Mouse (Mus musculus): ENCODE results near the gene Map4. TPM values are rescaled to one million over a fixed set of nuclear protein-coding genes. Genes with fewer than 3 reads are reported as not detected.
"Not testable (repeated sequence)": the region's sequence is repeated elsewhere in the genome, so short reads cannot be mapped to it uniquely, and the experiment has no call there.

Gene Map4
- polyA plus RNA-seq, 1 experiment from 2014 or later = 180 TPM

DNA sequence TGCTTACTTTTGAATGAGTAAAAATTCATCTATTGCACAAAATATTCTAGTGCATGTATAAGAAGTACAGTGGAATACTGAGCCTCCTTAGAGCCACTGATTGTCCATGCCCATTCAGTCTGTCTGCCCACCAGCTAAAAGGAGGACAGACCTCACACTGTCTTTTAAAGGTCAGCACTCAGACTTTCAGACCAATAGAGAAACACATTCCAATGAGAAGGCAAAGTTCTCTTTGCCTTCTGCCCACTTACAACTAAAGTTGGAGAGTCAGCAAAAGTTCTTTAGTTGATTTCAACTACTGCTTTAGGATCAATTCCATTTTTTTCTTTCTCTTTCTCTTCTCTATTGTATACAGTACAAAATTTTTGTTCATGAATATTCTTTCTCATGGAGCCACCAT, 33.5 kb downstream of the Map4 start:
- ATAC-seq (ENCODE audit: low FRiP score) = no peak
- no peak overlapping the region for H3K9ac ChIP-seq (replicated peaks)
- 0 out of 2 replicates have a peak, but pooled peaks cover 4% of the 10 kb centered on the region for H3K4me1 ChIP-seq
- no peak overlapping the region for H3K27ac ChIP-seq (replicated peaks)
- no peaks in the 10 kb centered on the region for H3K9me3 ChIP-seq (replicated peaks)
- no peaks in the 10 kb centered on the region for H3K27me3 ChIP-seq (replicated peaks)
- H3K4me3 ChIP-seq (replicated peaks) = no peak overlapping the region
- H3K4me2 ChIP-seq = no peak overlapping the region
- H3K36me3 ChIP-seq = no peaks in the 10 kb centered on the region

DNA sequence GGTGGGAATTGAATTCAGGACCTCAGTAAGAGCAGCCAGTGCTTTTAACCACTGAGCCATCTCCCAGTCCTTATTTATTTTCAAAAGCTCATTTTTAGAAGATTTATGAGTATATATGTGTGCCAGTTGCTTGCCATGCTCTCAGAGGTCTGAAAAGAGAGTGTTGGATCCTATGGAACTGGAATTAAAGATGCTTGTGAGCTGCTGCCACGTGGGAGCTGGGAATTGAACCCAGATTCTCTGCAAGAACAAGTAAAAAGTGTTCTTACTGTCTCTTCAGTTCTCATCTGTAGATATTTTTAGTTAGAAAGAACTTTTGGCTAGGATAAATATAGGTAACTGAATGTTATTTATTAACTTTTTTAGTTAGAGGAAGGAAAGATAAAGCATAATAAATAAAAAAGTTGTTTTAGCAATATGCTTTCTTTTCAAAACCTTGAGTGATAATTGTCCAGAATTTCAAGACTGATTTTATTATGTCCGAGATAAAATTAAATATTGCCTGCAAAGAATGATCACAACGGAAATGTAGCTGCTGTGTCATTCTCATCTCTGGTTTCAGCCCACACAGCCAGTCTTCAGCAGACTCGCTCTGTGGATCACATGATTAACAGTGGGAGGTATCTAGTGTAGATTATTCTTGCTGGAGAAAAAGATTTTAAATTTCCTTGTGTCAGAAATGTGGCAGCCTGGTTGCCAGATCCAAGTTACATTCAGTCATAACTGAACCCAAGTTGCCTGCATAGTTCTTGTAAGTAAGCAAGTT, 37.3 kb downstream of the Map4 start:
- Histone ChIP-seq H3K27me3 (replicated peaks) (no peaks in the 10 kb centered on the region), H3K27ac (replicated peaks) (0 out of 2 replicates have a peak overlapping the region, but pooled peaks have one; percentile 2), H3K9me3 (replicated peaks) (no peaks in the 10 kb centered on the region), H3K4me1 (0 out of 2 replicates have a peak, but pooled peaks cover 4% of the 10 kb centered on the region), H3K9ac (replicated peaks) (no peak overlapping the region), H3K36me3 (no peaks in the 10 kb centered on the region), H3K4me2 (no peak overlapping the region), H3K4me3 (replicated peaks) (no peak overlapping the region)
- ATAC-seq (ENCODE audit: low FRiP score) = no peak
- 73% methylated on average over 4 of the region's 4 CpGs for WGBS

DNA sequence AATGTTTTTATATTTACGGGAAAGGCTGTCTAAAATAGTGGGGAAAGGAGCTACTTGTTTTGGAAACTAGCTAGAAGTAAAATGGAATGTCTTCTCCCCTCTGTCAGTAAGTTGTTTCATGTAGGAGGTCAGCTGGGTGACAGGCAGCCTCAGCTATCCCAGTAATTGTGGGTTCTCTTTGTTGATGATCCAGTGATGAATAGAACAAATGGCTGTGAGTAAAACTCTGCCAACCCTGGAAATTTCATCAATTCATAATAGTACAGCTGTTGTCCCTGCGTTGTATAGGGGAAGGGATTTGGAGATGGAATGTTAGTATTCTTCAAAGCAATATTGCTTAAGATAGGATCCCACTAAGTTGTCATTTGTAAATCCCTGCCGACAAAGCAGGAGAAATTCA, 37.9 kb downstream of the Map4 start:
- Histone ChIP-seq H3K9ac (replicated peaks) (no peak overlapping the region), H3K27me3 (replicated peaks) (no peaks in the 10 kb centered on the region), H3K4me1 (0 out of 2 replicates have a peak, but pooled peaks cover 4% of the 10 kb centered on the region), H3K36me3 (no peaks in the 10 kb centered on the region), H3K27ac (replicated peaks) (0 out of 2 replicates have a peak overlapping the region, but pooled peaks have one; percentile 2), H3K4me3 (replicated peaks) (no peak overlapping the region), H3K9me3 (replicated peaks) (no peaks in the 10 kb centered on the region), H3K4me2 (no peak overlapping the region)
- ATAC-seq (ENCODE audit: low FRiP score) = no peak
- 74% methylated on average over 3 of the region's 3 CpGs for WGBS

DNA sequence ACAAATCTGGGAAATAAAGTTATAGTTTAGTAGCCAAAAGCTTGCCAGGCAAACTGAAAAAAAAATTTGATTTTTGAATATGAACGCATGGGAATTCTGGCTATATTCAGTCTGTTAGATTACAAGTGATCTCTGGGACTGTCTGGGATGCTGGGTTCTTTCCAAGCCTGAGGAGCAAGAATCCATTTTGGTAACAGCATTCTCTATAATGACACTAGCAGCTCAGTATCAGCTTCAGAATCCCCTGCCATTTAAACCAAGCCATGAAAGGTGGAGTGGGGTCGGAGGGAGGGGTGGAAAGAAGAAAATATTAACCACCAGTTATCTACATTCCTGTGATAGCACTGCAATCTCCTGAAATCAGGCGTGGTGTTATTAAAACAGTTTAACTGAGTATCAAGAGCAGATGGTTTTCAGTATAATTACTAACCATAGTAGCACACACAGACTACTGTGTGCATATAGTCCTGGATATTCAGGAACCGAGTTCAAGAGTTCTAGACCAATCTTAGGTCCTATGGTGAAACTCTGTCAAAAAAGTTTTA, 38.6 kb downstream of the Map4 start:
- no peaks in the 10 kb centered on the region for H3K9me3 ChIP-seq (replicated peaks)
- 92% methylated on average over 4 of the region's 4 CpGs for WGBS

DNA sequence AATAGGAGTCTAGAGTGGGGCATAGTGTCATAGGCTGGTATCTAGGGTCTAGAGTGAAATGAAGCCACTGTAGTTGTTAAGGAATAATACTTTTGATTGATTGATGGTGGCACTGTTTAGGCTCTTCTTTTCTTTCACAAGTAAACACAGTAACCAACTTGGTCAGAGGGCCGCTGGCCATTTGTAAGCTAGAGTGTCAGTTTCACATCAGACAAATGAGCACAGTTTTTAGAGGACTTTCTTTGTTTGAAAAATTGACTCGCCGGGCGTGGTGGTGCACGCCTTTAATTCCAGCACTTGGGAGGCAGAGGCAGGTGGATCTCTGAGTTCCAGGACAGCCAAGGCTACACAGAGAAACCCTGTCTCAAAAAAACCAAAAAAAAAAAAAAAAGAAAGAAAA, 40.5 kb downstream of the Map4 start:
- not testable (repeated sequence) for ATAC-seq (ENCODE audit: low FRiP score); H3K4me1 ChIP-seq; H3K27me3 ChIP-seq (replicated peaks); H3K9me3 ChIP-seq (replicated peaks); H3K27ac ChIP-seq (replicated peaks); H3K4me2 ChIP-seq; H3K4me3 ChIP-seq (replicated peaks); H3K36me3 ChIP-seq; H3K9ac ChIP-seq (replicated peaks)
- WGBS = 94% methylated on average over 5 of the region's 5 CpGs

More for the DNA sequence above, 38.6 kb downstream of the Map4 start:
- Histone ChIP-seq H3K4me1 (0 out of 2 replicates have a peak, but pooled peaks cover 4% of the 10 kb centered on the region), H3K9ac (replicated peaks) (no peak overlapping the region), H3K27ac (replicated peaks) (no peak overlapping the region), H3K27me3 (replicated peaks) (no peaks in the 10 kb centered on the region), H3K4me2 (no peak overlapping the region), H3K4me3 (replicated peaks) (no peak overlapping the region), H3K36me3 (no peaks in the 10 kb centered on the region)
- no peak for ATAC-seq (ENCODE audit: low FRiP score)

DNA sequence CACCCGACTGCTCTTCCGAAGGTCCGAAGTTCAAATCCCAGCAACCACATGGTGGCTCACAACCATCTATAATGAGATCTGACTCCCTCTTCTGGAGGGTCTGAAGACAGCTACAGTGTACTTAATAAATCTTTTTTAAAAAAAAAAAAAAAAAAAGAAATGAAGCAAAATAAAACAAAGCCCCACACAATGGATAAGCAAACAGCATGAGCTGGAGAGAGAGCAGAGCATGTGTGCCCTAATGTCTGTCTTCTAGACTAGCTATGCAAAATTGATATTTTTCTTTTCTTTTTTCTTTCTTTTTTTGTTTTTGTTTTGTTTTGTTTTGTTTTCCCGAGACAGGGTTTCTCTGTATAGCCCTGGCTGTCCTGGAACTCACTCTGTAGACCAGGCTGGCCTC, 49.0 kb downstream of the Map4 start:
- not testable (repeated sequence) for H3K4me1 ChIP-seq; H3K9ac ChIP-seq (replicated peaks); H3K4me2 ChIP-seq; H3K9me3 ChIP-seq (replicated peaks); ATAC-seq (ENCODE audit: low FRiP score); H3K4me3 ChIP-seq (replicated peaks); H3K27me3 ChIP-seq (replicated peaks); H3K27ac ChIP-seq (replicated peaks)
- peaks cover 15% of the 10 kb centered on the region for H3K36me3 ChIP-seq
- 93% methylated on average over 4 of the region's 4 CpGs for WGBS

DNA sequence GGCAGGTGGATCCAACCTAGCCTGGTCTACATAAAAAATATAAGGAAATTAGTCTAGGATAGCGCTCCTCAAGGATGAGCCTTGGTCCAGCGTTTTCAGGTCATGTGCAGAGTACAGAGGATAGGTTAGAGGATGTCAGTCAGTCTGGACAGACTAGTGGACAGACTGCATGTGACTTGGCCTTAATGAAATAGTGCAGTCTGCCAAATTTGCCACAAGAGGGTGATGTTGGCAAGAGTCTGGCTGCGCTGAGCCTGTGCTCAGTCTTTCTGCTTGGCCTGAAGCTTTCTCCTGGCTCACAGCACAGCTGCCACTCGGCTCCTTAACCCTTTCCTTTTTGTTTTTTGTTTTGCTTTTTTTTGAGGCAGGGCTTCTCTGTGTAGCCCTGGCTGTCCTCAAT, 54.2 kb downstream of the Map4 start:
- Histone ChIP-seq H3K4me1 (peaks cover 3% of the 10 kb centered on the region; the same call in 1 of the 2 replicates), H3K9ac (replicated peaks) (no peak overlapping the region), H3K4me3 (replicated peaks) (no peak overlapping the region), H3K27me3 (replicated peaks) (no peaks in the 10 kb centered on the region), H3K9me3 (replicated peaks) (no peaks in the 10 kb centered on the region), H3K4me2 (no peak overlapping the region), H3K36me3 (peaks cover 7% of the 10 kb centered on the region), H3K27ac (replicated peaks) (no peak overlapping the region)
- ATAC-seq (ENCODE audit: low FRiP score) = peak; percentile 78
- WGBS = 27% methylated on average over 4 of the region's 4 CpGs

DNA sequence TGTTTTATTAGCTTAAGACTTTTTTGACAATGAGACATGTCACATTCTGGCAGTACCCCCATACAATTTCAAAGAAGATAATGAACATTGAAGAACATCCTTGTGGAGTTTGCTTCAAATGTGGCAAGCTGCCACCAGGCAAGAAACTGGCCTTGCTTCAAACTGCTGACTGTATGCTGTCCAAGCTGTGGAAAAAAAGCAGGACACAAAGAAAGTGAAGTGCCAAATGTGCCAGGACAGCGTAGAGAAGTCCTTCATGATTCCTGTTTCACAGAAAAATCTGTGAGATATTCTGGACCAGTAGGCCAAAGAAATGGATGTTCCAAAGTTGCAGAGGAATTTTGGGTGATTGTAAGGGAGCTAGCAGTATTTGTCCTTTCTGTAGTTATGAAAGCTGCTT, 57.8 kb downstream of the Map4 start:
- Histone ChIP-seq H3K27ac (replicated peaks) (no peak overlapping the region), H3K9ac (replicated peaks) (no peak overlapping the region), H3K9me3 (replicated peaks) (no peaks in the 10 kb centered on the region), H3K4me1 (peaks cover 3% of the 10 kb centered on the region; the same call in 1 of the 2 replicates), H3K4me3 (replicated peaks) (no peak overlapping the region), H3K4me2 (no peak overlapping the region), H3K36me3 (no peaks in the 10 kb centered on the region), H3K27me3 (replicated peaks) (no peaks in the 10 kb centered on the region)
- ATAC-seq (ENCODE audit: low FRiP score) = no peak
- 84% methylated on average over 1 of the region's 1 CpGs for WGBS

DNA sequence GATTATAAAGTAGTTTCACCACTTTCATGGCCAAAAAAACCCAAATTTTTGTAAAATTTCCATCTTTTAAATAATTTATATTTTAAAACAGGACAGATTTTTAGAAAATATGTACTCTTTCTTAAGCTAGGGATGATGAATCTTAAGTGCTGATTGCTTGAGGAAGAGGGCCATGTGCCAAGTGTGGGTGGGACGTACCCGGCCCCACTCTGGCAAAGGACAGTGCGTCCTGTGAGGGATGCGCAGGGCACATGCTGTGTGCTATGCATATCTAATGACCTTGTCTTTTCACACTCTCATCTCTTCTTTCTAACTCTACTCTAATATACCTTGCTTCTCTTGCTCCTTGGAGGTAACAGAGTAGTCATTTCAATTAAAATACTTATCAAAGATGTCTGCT, 66.2 kb downstream of the Map4 start:
- H3K9me3 ChIP-seq (replicated peaks) = no peaks in the 10 kb centered on the region
- H3K4me3 ChIP-seq (replicated peaks) = no peak overlapping the region
- 50% methylated on average over 4 of the region's 4 CpGs for WGBS
- H3K27ac ChIP-seq (replicated peaks) = no peak overlapping the region
- H3K27me3 ChIP-seq (replicated peaks) = no peaks in the 10 kb centered on the region
- no peak overlapping the region for H3K4me2 ChIP-seq
- 0 out of 2 replicates have a peak, but pooled peaks cover 4% of the 10 kb centered on the region for H3K36me3 ChIP-seq
- H3K9ac ChIP-seq (replicated peaks) = no peak overlapping the region
- ATAC-seq (ENCODE audit: low FRiP score) = no peak
- H3K4me1 ChIP-seq = peaks cover 7% of the 10 kb centered on the region; the same call in 1 of the 2 replicates

DNA sequence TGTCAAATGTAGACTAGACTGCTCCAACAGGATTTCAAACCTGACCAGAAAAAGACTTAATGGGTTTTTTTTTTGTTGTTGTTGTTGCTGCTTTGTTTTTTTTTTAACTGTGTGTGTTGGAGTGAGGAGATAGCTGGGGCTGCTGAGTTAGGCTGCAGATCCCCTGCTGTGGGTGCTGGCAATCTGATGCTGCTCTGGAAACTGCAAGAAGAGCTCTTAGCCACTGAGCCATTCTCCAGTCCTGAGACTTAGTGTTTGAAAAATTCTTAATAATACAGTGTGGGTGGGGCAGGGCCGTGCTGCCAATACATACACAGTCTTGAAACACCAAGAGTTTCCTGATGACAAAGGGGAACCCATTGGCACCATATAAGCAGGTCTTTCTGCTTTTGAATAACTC, 70.7 kb downstream of the Map4 start:
- WGBS = 73% methylated on average over 1 of the region's 1 CpGs
- no peak overlapping the region for H3K9ac ChIP-seq (replicated peaks)

DNA sequence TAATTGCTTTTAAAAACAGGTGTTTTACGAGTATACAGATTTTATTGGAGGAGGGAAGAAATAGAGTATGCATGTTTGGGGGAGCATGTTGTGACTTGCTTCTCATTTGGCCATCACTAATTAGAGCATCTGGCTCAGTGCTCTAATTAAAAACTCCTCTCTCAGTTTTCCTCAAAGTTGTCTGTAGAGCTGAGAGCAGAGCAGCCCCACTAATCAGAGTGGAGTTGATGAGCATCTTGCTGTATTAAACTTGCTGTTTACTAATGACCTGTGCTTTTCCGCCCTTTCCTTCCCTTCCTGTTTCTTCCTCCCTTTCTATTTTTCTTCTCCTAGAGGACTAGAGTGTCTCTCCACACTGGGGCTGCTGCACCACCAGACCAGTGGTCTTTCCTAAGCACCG, 71.2 kb downstream of the Map4 start:
- Histone ChIP-seq H3K27ac (replicated peaks) (no peak overlapping the region), H3K9ac (replicated peaks) (no peak overlapping the region), H3K27me3 (replicated peaks) (no peaks in the 10 kb centered on the region), H3K36me3 (0 out of 2 replicates have a peak, but pooled peaks cover 4% of the 10 kb centered on the region), H3K4me1 (peaks cover 10% of the 10 kb centered on the region; the same call in 1 of the 2 replicates), H3K9me3 (replicated peaks) (no peaks in the 10 kb centered on the region), H3K4me2 (no peak overlapping the region), H3K4me3 (replicated peaks) (no peak overlapping the region)
- no peak for ATAC-seq (ENCODE audit: low FRiP score)
- WGBS = 84% methylated on average over 3 of the region's 3 CpGs

More for the DNA sequence above, 70.7 kb downstream of the Map4 start:
- Histone ChIP-seq H3K4me1 (peaks cover 10% of the 10 kb centered on the region; the same call in 1 of the 2 replicates), H3K27ac (replicated peaks) (no peak overlapping the region), H3K9me3 (replicated peaks) (no peaks in the 10 kb centered on the region), H3K4me2 (no peak overlapping the region), H3K36me3 (0 out of 2 replicates have a peak, but pooled peaks cover 4% of the 10 kb centered on the region), H3K4me3 (replicated peaks) (no peak overlapping the region), H3K27me3 (replicated peaks) (no peaks in the 10 kb centered on the region)
- ATAC-seq (ENCODE audit: low FRiP score) = no peak

DNA sequence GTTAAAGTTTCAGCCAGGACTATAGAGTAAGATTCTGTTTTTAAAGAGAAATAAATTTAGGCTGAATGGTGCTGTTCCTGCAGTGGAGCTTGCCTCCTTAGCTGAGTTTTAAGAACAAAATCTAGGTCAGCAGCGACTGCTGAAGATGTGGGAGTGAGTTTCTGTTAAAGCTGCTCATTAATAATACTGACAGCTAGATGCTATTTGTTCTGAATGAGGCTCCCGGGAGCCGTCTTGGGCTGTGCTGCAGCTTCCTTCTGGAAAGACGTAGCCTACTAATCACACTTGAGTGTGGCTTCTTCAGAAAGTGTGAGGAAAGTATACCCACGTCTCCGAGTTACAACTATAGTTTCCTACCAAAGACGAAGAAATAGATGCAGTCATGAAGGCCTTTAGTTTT, 88.0 kb downstream of the Map4 start:
- H3K27me3 ChIP-seq (replicated peaks) = no peaks in the 10 kb centered on the region
- H3K4me2 ChIP-seq = no peak overlapping the region
- peaks cover 15% of the 10 kb centered on the region for H3K4me1 ChIP-seq
- no peaks in the 10 kb centered on the region for H3K36me3 ChIP-seq
- 20% methylated on average over 7 of the region's 7 CpGs for WGBS
- H3K9ac ChIP-seq (replicated peaks) = no peak overlapping the region
- peak; percentile 35; the same call in 1 of the 2 replicates for ATAC-seq (ENCODE audit: low FRiP score)
- H3K27ac ChIP-seq (replicated peaks) = peak overlapping the region; percentile 37
- H3K9me3 ChIP-seq (replicated peaks) = no peaks in the 10 kb centered on the region
- H3K4me3 ChIP-seq (replicated peaks) = no peak overlapping the region

All from neural tube, embryonic 15.5 days (tissue).